Comparison of ENCODE assay signal across 16 mouse cellular contexts in genomic region chr17:83917781-83918180, GRCm38 (mm10).
DNase-seq lines count a peak whose midpoint lies in the region; ATAC-seq lines count a peak whose summit lies in the region.
"Had no signal": no experiment of that assay in that cellular context is flagged by ENCODE, and none has a peak within 500 bp of the region (broad histone marks: within the 10 kb centered on the region; RNA-seq: fewer than 3 reads in every experiment).

No protein-coding gene starts in this region.

- no peaks in the 10 kb centered on the region for H3K9me3 ChIP-seq in forebrain, embryonic 10.5 days
- no peaks in the 10 kb centered on the region for H3K9me3 ChIP-seq in forebrain, embryonic 16.5 days (ENCODE audit: control insufficient read depth, low read length)
- H3K9me3 ChIP-seq in intestine, embryonic 16.5 days (ENCODE audit: control insufficient read depth, low read length) = no peaks in the 10 kb centered on the region
- H3K9me3 ChIP-seq in intestine, embryonic 15.5 days = no peaks in the 10 kb centered on the region
- no peaks in the 10 kb centered on the region for H3K9me3 ChIP-seq in midbrain, embryonic 10.5 days (replicated peaks)
- no peaks in the 10 kb centered on the region for H3K9me3 ChIP-seq in midbrain, embryonic 13.5 days
- no peaks in the 10 kb centered on the region for H3K9me3 ChIP-seq in stomach, embryonic 15.5 days
- H3K9me3 ChIP-seq: embryonic facial prominence, embryonic 15.5 days; forebrain, embryonic 13.5 days; neural tube, embryonic 12.5 days had no signal

- 80% methylated on average over 4 of the region's 4 CpGs for WGBS in forebrain, embryonic 10.5 days
- 84% methylated on average over 4 of the region's 4 CpGs for WGBS in forebrain, embryonic 16.5 days
- WGBS in intestine, embryonic 16.5 days = 67% methylated on average over 4 of the region's 4 CpGs
- WGBS in intestine, embryonic 15.5 days = 65% methylated on average over 4 of the region's 4 CpGs
- WGBS in midbrain, embryonic 10.5 days = 84% methylated on average over 4 of the region's 4 CpGs
- 77% methylated on average over 4 of the region's 4 CpGs for WGBS in midbrain, embryonic 13.5 days
- 52% methylated on average over 4 of the region's 4 CpGs for WGBS in stomach, embryonic 15.5 days

- H3K4me2 ChIP-seq in forebrain, embryonic 16.5 days (ENCODE audit: low read length) = no peak overlapping the region
- no peak overlapping the region for H3K4me2 ChIP-seq in intestine, embryonic 16.5 days (ENCODE audit: low read depth, low read length)
- H3K4me2 ChIP-seq in intestine, embryonic 15.5 days (replicated peaks) = no peak overlapping the region
- H3K4me2 ChIP-seq in midbrain, embryonic 13.5 days (replicated peaks) = no peak overlapping the region
- H3K4me2 ChIP-seq in stomach, embryonic 15.5 days = no peak overlapping the region
- H3K4me2 ChIP-seq: embryonic facial prominence, embryonic 15.5 days; forebrain, embryonic 13.5 days; liver, embryonic 11.5 days; neural tube, embryonic 12.5 days had no signal

- H3K4me3 ChIP-seq in forebrain, embryonic 10.5 days = no peak overlapping the region
- no peak overlapping the region for H3K4me3 ChIP-seq in forebrain, embryonic 16.5 days (replicated peaks; ENCODE audit: low read length)
- H3K4me3 ChIP-seq in intestine, embryonic 16.5 days (ENCODE audit: low read length) = no peak overlapping the region
- no peak overlapping the region for H3K4me3 ChIP-seq in intestine, embryonic 15.5 days (replicated peaks)
- H3K4me3 ChIP-seq in midbrain, embryonic 10.5 days = no peak overlapping the region
- no peak overlapping the region for H3K4me3 ChIP-seq in midbrain, embryonic 13.5 days (replicated peaks)
- H3K4me3 ChIP-seq in stomach, embryonic 15.5 days (replicated peaks) = no peak overlapping the region
- H3K4me3 ChIP-seq: embryonic facial prominence, embryonic 15.5 days; forebrain, embryonic 13.5 days; neural tube, embryonic 12.5 days had no signal

- H3K27me3 ChIP-seq in forebrain, embryonic 10.5 days (ENCODE audit: poor library complexity, severe bottlenecking) = peaks cover 1% of the 10 kb centered on the region
- H3K27me3 ChIP-seq in forebrain, embryonic 16.5 days (replicated peaks; ENCODE audit: control insufficient read depth, insufficient read depth, low read length) = no peaks in the 10 kb centered on the region
- no peaks in the 10 kb centered on the region for H3K27me3 ChIP-seq in intestine, embryonic 16.5 days (replicated peaks; ENCODE audit: control insufficient read depth, insufficient read depth, low read length)
- H3K27me3 ChIP-seq in intestine, embryonic 15.5 days (replicated peaks) = no peaks in the 10 kb centered on the region
- H3K27me3 ChIP-seq in midbrain, embryonic 10.5 days (ENCODE audit: low read depth, poor library complexity, severe bottlenecking) = 0 out of 2 replicates have a peak, but pooled peaks cover 8% of the 10 kb centered on the region
- no peaks in the 10 kb centered on the region for H3K27me3 ChIP-seq in midbrain, embryonic 13.5 days
- no peaks in the 10 kb centered on the region for H3K27me3 ChIP-seq in stomach, embryonic 15.5 days (replicated peaks)
- H3K27me3 ChIP-seq: embryonic facial prominence, embryonic 15.5 days; forebrain, embryonic 13.5 days; neural tube, embryonic 12.5 days had no signal

- no peak for ATAC-seq in forebrain, embryonic 16.5 days
- no peak for ATAC-seq in intestine, embryonic 16.5 days
- no peak for ATAC-seq in intestine, embryonic 15.5 days
- no peak for ATAC-seq in midbrain, embryonic 13.5 days
- ATAC-seq in stomach, embryonic 15.5 days (ENCODE audit: insufficient read depth, low FRiP score, low read depth) = no peak
- ATAC-seq: midbrain, embryonic 16.5 days had no signal

- H3K36me3 ChIP-seq in forebrain, embryonic 10.5 days (replicated peaks) = no peaks in the 10 kb centered on the region
- no peaks in the 10 kb centered on the region for H3K36me3 ChIP-seq in forebrain, embryonic 16.5 days (ENCODE audit: control insufficient read depth, insufficient read depth)
- H3K36me3 ChIP-seq in intestine, embryonic 16.5 days (ENCODE audit: control insufficient read depth, insufficient read depth, low read length) = no peaks in the 10 kb centered on the region
- no peaks in the 10 kb centered on the region for H3K36me3 ChIP-seq in intestine, embryonic 15.5 days
- H3K36me3 ChIP-seq in midbrain, embryonic 10.5 days = no peaks in the 10 kb centered on the region
- H3K36me3 ChIP-seq in midbrain, embryonic 13.5 days = no peaks in the 10 kb centered on the region
- no peaks in the 10 kb centered on the region for H3K36me3 ChIP-seq in stomach, embryonic 15.5 days
- H3K36me3 ChIP-seq: embryonic facial prominence, embryonic 15.5 days; neural tube, embryonic 12.5 days had no signal

- no peak overlapping the region for H3K9ac ChIP-seq in forebrain, embryonic 16.5 days (replicated peaks; ENCODE audit: low read depth, low read length)
- no peak overlapping the region for H3K9ac ChIP-seq in intestine, embryonic 16.5 days (ENCODE audit: low read depth, low read length)
- H3K9ac ChIP-seq in intestine, embryonic 15.5 days = no peak overlapping the region
- H3K9ac ChIP-seq in midbrain, embryonic 13.5 days (replicated peaks) = no peak overlapping the region
- no peak overlapping the region for H3K9ac ChIP-seq in stomach, embryonic 15.5 days
- H3K9ac ChIP-seq: forebrain, embryonic 13.5 days; neural tube, embryonic 12.5 days had no signal

- no peak for DNase-seq in forebrain, embryonic 10.5 days (ENCODE audit: extremely low spot score, low spot score)
- no peak for DNase-seq in midbrain, embryonic 10.5 days (ENCODE audit: low spot score)
- no peak for DNase-seq in MN1 (ENCODE audit: low spot score)
- DNase-seq: cerebellum, postnatal 25 days; gastrocnemius, postnatal 10 days had no signal

- peak overlapping the region; percentile 62 for H3K27ac ChIP-seq in forebrain, embryonic 10.5 days
- no peak overlapping the region for H3K27ac ChIP-seq in forebrain, embryonic 16.5 days (ENCODE audit: low read length)
- peak overlapping the region; percentile 76 for H3K27ac ChIP-seq in intestine, embryonic 16.5 days (ENCODE audit: low read length)
- H3K27ac ChIP-seq in intestine, embryonic 15.5 days = no peak overlapping the region; the same call in 1 of the 2 replicates
- 0 out of 2 replicates have a peak overlapping the region, but pooled peaks have one; percentile 17 for H3K27ac ChIP-seq in midbrain, embryonic 10.5 days (replicated peaks)
- H3K27ac ChIP-seq in midbrain, embryonic 13.5 days = no peak overlapping the region
- H3K27ac ChIP-seq in stomach, embryonic 15.5 days = peak overlapping the region; percentile 93
- H3K27ac ChIP-seq: forebrain, embryonic 13.5 days; macrophage; neural tube, embryonic 12.5 days had no signal

- H3K4me1 ChIP-seq in forebrain, embryonic 10.5 days = peaks cover 60% of the 10 kb centered on the region
- peaks cover 5% of the 10 kb centered on the region; the same call in 1 of the 2 replicates for H3K4me1 ChIP-seq in forebrain, embryonic 16.5 days (replicated peaks; ENCODE audit: control insufficient read depth, insufficient read depth, low read length)
- H3K4me1 ChIP-seq in intestine, embryonic 16.5 days (ENCODE audit: control insufficient read depth, insufficient read depth, low read length) = peaks cover 18% of the 10 kb centered on the region
- H3K4me1 ChIP-seq in intestine, embryonic 15.5 days (replicated peaks) = peaks cover 36% of the 10 kb centered on the region
- H3K4me1 ChIP-seq in midbrain, embryonic 10.5 days = peaks cover 13% of the 10 kb centered on the region; the same call in 1 of the 2 replicates
- H3K4me1 ChIP-seq in midbrain, embryonic 13.5 days (replicated peaks) = no peaks in the 10 kb centered on the region; the same call in 1 of the 2 replicates
- H3K4me1 ChIP-seq in stomach, embryonic 15.5 days = peaks cover 39% of the 10 kb centered on the region

Comparison
In these comparisons a context has a peak if more than half of its experiments do, and no peak if none do; other contexts are left out.
1. H3K27ac ChIP-seq: peak in forebrain, embryonic 10.5 days (single experiment), intestine, embryonic 16.5 days (single experiment), midbrain, embryonic 10.5 days (single experiment) and stomach, embryonic 15.5 days (single experiment); none in forebrain, embryonic 16.5 days (single experiment), intestine, embryonic 15.5 days (single experiment) and midbrain, embryonic 13.5 days (single experiment).